Mouse (Mus musculus) right cerebral cortex, adult 18-20 months (tissue): ENCODE measurements at regions not wholly inside any gene's neighbourhood (a gene's known extent, or its start where the extent isn't known, plus 50 kb on each side); places are given as distances from the start of the nearest gene placed in this dataset.
A peak's percentile ranks its signal among the peaks of the same experiment; 100 is the strongest.

Experiments
- DNase-seq: peaks from one replicate; pipeline ENCODE4 v3.0.0; 2022; ENCODE audit warnings: mixed read lengths

GRCm38 (mm10) chr11:7933611-7934010 lies 719.9 kb upstream of the Igfbp3 start:
- DNase-seq, result no peak

- no peak for DNase-seq
These were observed 718.9 kb upstream of the Igfbp3 start for GRCm38 (mm10) chr11:7932638-7933037.

GRCm38 (mm10) chr11:7931064-7931797 lies 717.5 kb upstream of the Igfbp3 start:
- peak; percentile 12 for DNase-seq

- no peak for DNase-seq
These were observed 714.0 kb upstream of the Igfbp3 start for GRCm38 (mm10) chr11:7927676-7928075.

GRCm38 (mm10) chr11:7912036-7912435 lies 698.3 kb upstream of the Igfbp3 start:
- no peak for DNase-seq

- DNase-seq, result no peak
These were observed 686.5 kb upstream of the Igfbp3 start for GRCm38 (mm10) chr11:7900266-7900665.

- DNase-seq, result no peak
These were observed 684.5 kb upstream of the Igfbp3 start for GRCm38 (mm10) chr11:7898204-7898603.

- no peak for DNase-seq
These were observed 666.8 kb upstream of the Igfbp3 start for GRCm38 (mm10) chr11:7880506-7880905.

GRCm38 (mm10) chr11:7864116-7864515 lies 650.4 kb upstream of the Igfbp3 start:
- DNase-seq, result no peak

- no peak for DNase-seq
These were observed 650.0 kb upstream of the Igfbp3 start for GRCm38 (mm10) chr11:7863711-7864110.

GRCm38 (mm10) chr11:7862547-7862946 lies 648.8 kb upstream of the Igfbp3 start:
- no peak for DNase-seq

- no peak for DNase-seq
These were observed 638.9 kb upstream of the Igfbp3 start for GRCm38 (mm10) chr11:7852612-7853011.

- no peak for DNase-seq
These were observed 624.9 kb upstream of the Igfbp3 start for GRCm38 (mm10) chr11:7838311-7839237.

GRCm38 (mm10) chr11:7837486-7837885 lies 623.8 kb upstream of the Igfbp3 start:
- no peak for DNase-seq

GRCm38 (mm10) chr11:7834151-7834550 lies 620.4 kb upstream of the Igfbp3 start:
- DNase-seq, result no peak

- no peak for DNase-seq
These were observed 618.7 kb upstream of the Igfbp3 start for GRCm38 (mm10) chr11:7832376-7832775.

GRCm38 (mm10) chr11:7829770-7830169 lies 616.0 kb upstream of the Igfbp3 start:
- no peak for DNase-seq

GRCm38 (mm10) chr11:7828001-7828400 lies 614.3 kb upstream of the Igfbp3 start:
- DNase-seq, result no peak

GRCm38 (mm10) chr11:7827402-7827801 lies 613.7 kb upstream of the Igfbp3 start:
- peak; percentile 5 for DNase-seq

GRCm38 (mm10) chr11:7815750-7816149 lies 602.0 kb upstream of the Igfbp3 start:
- DNase-seq, result no peak

GRCm38 (mm10) chr11:7814556-7814955 lies 600.8 kb upstream of the Igfbp3 start:
- no peak for DNase-seq

- DNase-seq, result no peak
These were observed 598.7 kb upstream of the Igfbp3 start for GRCm38 (mm10) chr11:7812436-7812835.

- DNase-seq, result no peak
These were observed 596.0 kb upstream of the Igfbp3 start for GRCm38 (mm10) chr11:7809741-7810140.

- no peak for DNase-seq
These were observed 582.6 kb upstream of the Igfbp3 start for GRCm38 (mm10) chr11:7796373-7796772.
